Mouse (Mus musculus): ENCODE results near the gene Trdmt1.

- TF ChIP-seq POLR2A (IDR thresholded peaks at IDR 0.05; ENCODE audit: control insufficient read depth, extremely low read depth, insufficient read depth, low read length, poor library complexity) (no peak), CTCF (IDR thresholded peaks at IDR 0.05; ENCODE audit: borderline replicate concordance, control insufficient read depth, extremely low read depth, insufficient read depth, low read length, poor library complexity) (no peak)
Observed at GRCm38 (mm10) chr2:13499196-13499595, 45.3 kb downstream of the Trdmt1 start.
